Mouse (Mus musculus) G1E (cell line): Measurements from ENCODE around the gene Neu4. TPM values are rescaled to one million over a fixed set of nuclear protein-coding genes. Genes with fewer than 3 reads are reported as not detected.
"Not testable (repeated sequence)": the region's sequence is repeated elsewhere in the genome, so short reads cannot be mapped to it uniquely, and the experiment has no call there.

ENCODE experiments used
- ATAC-seq: 2 replicates; pipeline ENCODE4 v1.8.0; 2016; ENCODE audit warnings: mild to moderate bottlenecking; ENCODE audit not compliant: insufficient number of reproducible peaks, poor library complexity, low FRiP score, severe bottlenecking; ENCODE audit errors: extremely low read depth
- DNase-seq: peaks from one replicate; pipeline ENCODE4 v3.0.0; 2012; ENCODE audit warnings: low spot score
- H3K27me3 ChIP-seq: 2 replicates; pipeline ENCODE4 v1.6.1; 2012; ENCODE audit warnings: mild to moderate bottlenecking, low read length, inconsistent platforms; ENCODE audit not compliant: insufficient read depth
- H3K36me3 ChIP-seq: replicated peaks from 2 replicates; pipeline ENCODE3; 2012; ENCODE audit warnings: mild to moderate bottlenecking, inconsistent platforms
- H3K4me1 ChIP-seq: 2 replicates; pipeline ENCODE4 v1.6.1; 2012; ENCODE audit warnings: low read depth, low read length, inconsistent platforms, mixed read lengths; ENCODE audit not compliant: insufficient read depth
- H3K4me3 ChIP-seq: 2 replicates; pipeline ENCODE4 v1.5.1; 2012; ENCODE audit warnings: low read depth, mild to moderate bottlenecking, inconsistent platforms, low read length, moderate library complexity, mixed read lengths
- H3K9me3 ChIP-seq: replicated peaks from 2 replicates; pipeline ENCODE4 v1.6.1; 2012; ENCODE audit warnings: inconsistent platforms
- CTCF ChIP-seq: IDR thresholded peaks from 2 replicates; pipeline ENCODE4 v1.5.1; 2012; ENCODE audit warnings: low read depth, low read length, inconsistent platforms, mixed read lengths
- GATA1 ChIP-seq: IDR thresholded peaks from 2 replicates; pipeline ENCODE4 v1.6.1; 2012; ENCODE audit warnings: borderline replicate concordance, low read length, inconsistent platforms, mixed read lengths
- GATA2 ChIP-seq: IDR thresholded peaks from 2 replicates; pipeline ENCODE4 v1.6.1; 2012; ENCODE audit warnings: low read depth, low read length, inconsistent platforms, borderline replicate concordance
- POLR2AphosphoS5 ChIP-seq: IDR thresholded peaks from 2 replicates; pipeline ENCODE4 v1.6.1; 2012; ENCODE audit warnings: low read depth, low read length, inconsistent platforms; ENCODE audit not compliant: insufficient replicate concordance
- TAL1 ChIP-seq: conservative IDR thresholded peaks from 2 replicates; pipeline ENCODE4 v1.6.1; 2012; ENCODE audit warnings: low read depth, low read length, inconsistent platforms, mixed read lengths
- polyA plus RNA-seq: library from polyadenylated mRNA; stranded (reverse); fragments of >175 nt; gene quantifications from 2 replicates; pipeline ENCODE4 v1.2.3, GENCODE M21; 2012
- total RNA-seq, 2 experiments: library from RNA; stranded (forward) in 1 of 2; stranded (reverse) in 1 of 2; fragments of 200-1000 nt in 1 of 2; fragments of >200 nt in 1 of 2; fragmentation: Nextera tagmentation in 1 of 2; gene quantifications; 2 replicates each; pipeline ENCODE4 v1.2.3; 2014 to 2017

Gene Neu4
- total and polyA plus RNA-seq, 3 experiments, result 0.22 TPM; not detected in 2

GRCm38 (mm10) chr1:94053530-94054216 is 33.4 kb downstream of the Neu4 start:
- DNase-seq, result no peak
- H3K4me3 ChIP-seq, result no peak overlapping the region
- H3K9me3 ChIP-seq, result no peaks in the 10 kb centered on the region
- H3K36me3 ChIP-seq, result no peaks in the 10 kb centered on the region
- TF ChIP-seq GATA1 (no peak), GATA2 (no peak), POLR2AphosphoS5 (no peak), TAL1 (no peak), CTCF (no peak)
- H3K27me3 ChIP-seq, result no peaks in the 10 kb centered on the region
- no peak for ATAC-seq
- H3K4me1 ChIP-seq, result 0 out of 2 replicates have a peak, but pooled peaks cover 2% of the 10 kb centered on the region

GRCm38 (mm10) chr1:94054481-94054880 is 34.2 kb downstream of the Neu4 start:
- no peak overlapping the region for H3K4me3 ChIP-seq
- DNase-seq (no peak), ATAC-seq (no peak)
- no peak for TF ChIP-seq CTCF
- no peak for TF ChIP-seq POLR2AphosphoS5
- no peak for TF ChIP-seq GATA2
- TF ChIP-seq GATA1, result no peak
- no peak for TF ChIP-seq TAL1
- H3K27me3 ChIP-seq, result no peaks in the 10 kb centered on the region
- H3K9me3 ChIP-seq, result no peaks in the 10 kb centered on the region
- H3K4me1 ChIP-seq, result 0 out of 2 replicates have a peak, but pooled peaks cover 2% of the 10 kb centered on the region
- no peaks in the 10 kb centered on the region for H3K36me3 ChIP-seq

- H3K4me1 ChIP-seq, result 0 out of 2 replicates have a peak, but pooled peaks cover 2% of the 10 kb centered on the region
- H3K4me3 ChIP-seq, result no peak overlapping the region
- TF ChIP-seq CTCF (no peak), POLR2AphosphoS5 (no peak), TAL1 (no peak), GATA1 (no peak), GATA2 (no peak)
- ATAC-seq, result no peak
- H3K9me3 ChIP-seq, result no peaks in the 10 kb centered on the region
- no peak for DNase-seq
- no peaks in the 10 kb centered on the region for H3K36me3 ChIP-seq
- H3K27me3 ChIP-seq, result no peaks in the 10 kb centered on the region
Observed at GRCm38 (mm10) chr1:94055966-94056365, 35.7 kb downstream of the Neu4 start.

GRCm38 (mm10) chr1:94057401-94057800 is 37.1 kb downstream of the Neu4 start:
- DNase-seq (no peak), ATAC-seq (no peak)
- Histone ChIP-seq H3K9me3 (no peaks in the 10 kb centered on the region), H3K36me3 (no peaks in the 10 kb centered on the region), H3K27me3 (no peaks in the 10 kb centered on the region; the same call in 1 of the 2 replicates), H3K4me1 (peaks cover 2% of the 10 kb centered on the region; the same call in 1 of the 2 replicates), H3K4me3 (no peak overlapping the region)
- no peak for TF ChIP-seq CTCF
- TF ChIP-seq POLR2AphosphoS5, result no peak
- no peak for TF ChIP-seq GATA1
- no peak for TF ChIP-seq GATA2

GRCm38 (mm10) chr1:94058281-94058680 is 38.0 kb downstream of the Neu4 start:
- ATAC-seq, H3K27me3 ChIP-seq, H3K36me3 ChIP-seq, H3K4me3 ChIP-seq, H3K4me1 ChIP-seq, H3K9me3 ChIP-seq, DNase-seq: not testable (repeated sequence)

- no peaks in the 10 kb centered on the region for H3K9me3 ChIP-seq
- no peak for TF ChIP-seq GATA2
- no peak for TF ChIP-seq TAL1
- no peak for TF ChIP-seq GATA1
- no peak for TF ChIP-seq CTCF
- no peak for ATAC-seq
- no peaks in the 10 kb centered on the region for H3K4me1 ChIP-seq
- DNase-seq, result no peak
- no peaks in the 10 kb centered on the region for H3K27me3 ChIP-seq
- no peak overlapping the region for H3K4me3 ChIP-seq
- no peaks in the 10 kb centered on the region for H3K36me3 ChIP-seq
Observed at GRCm38 (mm10) chr1:94074756-94075155, 54.5 kb downstream of the Neu4 start.

- peaks cover 4% of the 10 kb centered on the region; the same call in 1 of the 2 replicates for H3K27me3 ChIP-seq
- DNase-seq (no peak), ATAC-seq (no peak)
- no peaks in the 10 kb centered on the region for H3K36me3 ChIP-seq
- TF ChIP-seq GATA2 (no peak), TAL1 (no peak), POLR2AphosphoS5 (no peak), CTCF (no peak), GATA1 (no peak)
- H3K4me3 ChIP-seq, result no peak overlapping the region
- H3K9me3 ChIP-seq, result no peaks in the 10 kb centered on the region
- H3K4me1 ChIP-seq, result no peaks in the 10 kb centered on the region
Observed at GRCm38 (mm10) chr1:94076702-94077101, 56.5 kb downstream of the Neu4 start.

Other genes starting within 250 kb of the Neu4 start
- 291 and 319 TPM in 2 replicates for gene Dtymk, start 218.5 kb upstream of the Neu4 start, total RNA-seq (2014; fragmentation: Nextera tagmentation)
- gene Dtymk, start 218.5 kb upstream of the Neu4 start, total RNA-seq (2017), result 414 and 485 TPM in 2 replicates
- 129 and 148 TPM in 2 replicates for gene Dtymk, start 218.5 kb upstream of the Neu4 start, polyA plus RNA-seq
- gene Ing5, start 216.5 kb upstream of the Neu4 start, total RNA-seq (2014; fragmentation: Nextera tagmentation), result 21.4 and 43.3 TPM in 2 replicates
- gene Ing5, start 216.5 kb upstream of the Neu4 start, total RNA-seq (2017), result 32.0 and 41.4 TPM in 2 replicates
- gene Ing5, start 216.5 kb upstream of the Neu4 start, polyA plus RNA-seq, result 1.6 and 3.4 TPM in 2 replicates
- gene D2hgdh, start 195.5 kb upstream of the Neu4 start, total RNA-seq (2014; fragmentation: Nextera tagmentation), result 15.0 and 21.4 TPM in 2 replicates
- 11.8 and 14.7 TPM in 2 replicates for gene D2hgdh, start 195.5 kb upstream of the Neu4 start, total RNA-seq (2017)
- gene D2hgdh, start 195.5 kb upstream of the Neu4 start, polyA plus RNA-seq, result 2.3 and 3.4 TPM in 2 replicates
- not detected in 2 replicates for gene Gal3st2, start 159.1 kb upstream of the Neu4 start, total RNA-seq (2014; fragmentation: Nextera tagmentation)
- gene Gal3st2, start 159.1 kb upstream of the Neu4 start, total RNA-seq (2017), result not detected in 2 replicates
- not detected in 2 replicates for gene Gal3st2, start 159.1 kb upstream of the Neu4 start, polyA plus RNA-seq
- gene Gal3st2b, start 102.1 kb upstream of the Neu4 start, total RNA-seq (2014; fragmentation: Nextera tagmentation), result 1.1 TPM in 1 of 2 replicates, not detected in the other
- 0.22 TPM in 1 of 2 replicates, not detected in the other for gene Gal3st2b, start 102.1 kb upstream of the Neu4 start, total RNA-seq (2017)
- gene Gal3st2b, start 102.1 kb upstream of the Neu4 start, polyA plus RNA-seq, result not detected in 2 replicates
- 0.39 TPM in 1 of 2 replicates, not detected in the other for gene Gal3st2c, start 29.9 kb upstream of the Neu4 start, total RNA-seq (2014; fragmentation: Nextera tagmentation)
- 0.11 and 0.12 TPM in 2 replicates for gene Gal3st2c, start 29.9 kb upstream of the Neu4 start, total RNA-seq (2017)
- gene Gal3st2c, start 29.9 kb upstream of the Neu4 start, polyA plus RNA-seq, result not detected in 2 replicates
- gene Pdcd1, start 32.1 kb downstream of the Neu4 start, total RNA-seq (2014; fragmentation: Nextera tagmentation), result 5.7 and 11.7 TPM in 2 replicates
- 0.05 TPM in 1 of 2 replicates, not detected in the other for gene Pdcd1, start 32.1 kb downstream of the Neu4 start, total RNA-seq (2017)
- gene Pdcd1, start 32.1 kb downstream of the Neu4 start, polyA plus RNA-seq, result 0.80 and 0.93 TPM in 2 replicates